Mouse (Mus musculus) lung, embryonic 14.5 days (tissue): ENCODE measurements around the gene Ccdc33. TPM values are rescaled to one million over a fixed set of nuclear protein-coding genes. Genes with fewer than 3 reads are reported as not detected.
A peak's percentile ranks its signal among the peaks of the same experiment; 100 is the strongest.

Experiments used
- ATAC-seq: fragments of 200-750 bp; cut with Nextera tagmentation; 2 replicates; pipeline ENCODE4 v1.8.0; 2017; ENCODE audit warnings: mild to moderate bottlenecking, moderate TSS enrichment, moderate library complexity; ENCODE audit not compliant: insufficient read depth
- DNase-seq: peaks from one replicate; pipeline ENCODE4 v3.0.0-alpha.2; 2015
- H3K27ac ChIP-seq: fragments of 300-500 bp; sonication (generic); 2 replicates; pipeline ENCODE4 v1.5.1; 2014; ENCODE audit warnings: low read depth, mild to moderate bottlenecking, moderate library complexity
- H3K27me3 ChIP-seq: fragments of 300-500 bp; sonication (generic); 2 replicates; pipeline ENCODE4 v1.6.1; 2014; ENCODE audit warnings: low read length, control low read depth; ENCODE audit not compliant: insufficient read depth
- H3K36me3 ChIP-seq: fragments of 300-500 bp; sonication (generic); 2 replicates; pipeline ENCODE4 v1.6.1; 2014; ENCODE audit warnings: control low read depth; ENCODE audit not compliant: insufficient read depth
- H3K4me1 ChIP-seq: fragments of 300-500 bp; sonication (generic); 2 replicates; pipeline ENCODE4 v1.6.1; 2014; ENCODE audit warnings: antibody characterized with exemption, control low read depth; ENCODE audit not compliant: insufficient read depth
- H3K4me2 ChIP-seq: fragments of 300-500 bp; sonication (generic); 2 replicates; pipeline ENCODE4 v1.6.1; 2014; ENCODE audit warnings: mild to moderate bottlenecking
- H3K4me3 ChIP-seq: fragments of 300-500 bp; sonication (generic); 2 replicates; pipeline ENCODE4 v1.5.1; 2014; ENCODE audit warnings: low read depth, low read length
- H3K9ac ChIP-seq: fragments of 300-500 bp; sonication (generic); 2 replicates; pipeline ENCODE4 v1.6.1; 2014
- H3K9me3 ChIP-seq: fragments of 300-500 bp; sonication (generic); 2 replicates; pipeline ENCODE4 v1.6.1; 2016; ENCODE audit warnings: low read depth, low read length, control low read depth
- CTCF ChIP-seq: IDR thresholded peaks from 2 replicates; pipeline ENCODE4 v1.5.1; 2016; ENCODE audit warnings: antibody characterized with exemption, low read depth
- WGBS: fragments of 180-500 bp; shearing (Covaris S2); extraction: QIAGEN DNeasy Blood & Tissue Kit; methylation state at CpG from one replicate; pipeline ENCODE4 v1.1.7; 2014; 5-methylcytosine and 5-hydroxymethylcytosine counted together
- polyA plus RNA-seq: library from polyadenylated mRNA; unstranded; fragments of >200 nt; fragmentation: Nextera tagmentation; extraction: Ambion mirVana; gene quantifications from 2 replicates; pipeline ENCODE4 v1.2.1, GENCODE M21; 2014

The Ccdc33 gene
- polyA plus RNA-seq, 1 experiment from 2014 or later: not detected

DNA sequence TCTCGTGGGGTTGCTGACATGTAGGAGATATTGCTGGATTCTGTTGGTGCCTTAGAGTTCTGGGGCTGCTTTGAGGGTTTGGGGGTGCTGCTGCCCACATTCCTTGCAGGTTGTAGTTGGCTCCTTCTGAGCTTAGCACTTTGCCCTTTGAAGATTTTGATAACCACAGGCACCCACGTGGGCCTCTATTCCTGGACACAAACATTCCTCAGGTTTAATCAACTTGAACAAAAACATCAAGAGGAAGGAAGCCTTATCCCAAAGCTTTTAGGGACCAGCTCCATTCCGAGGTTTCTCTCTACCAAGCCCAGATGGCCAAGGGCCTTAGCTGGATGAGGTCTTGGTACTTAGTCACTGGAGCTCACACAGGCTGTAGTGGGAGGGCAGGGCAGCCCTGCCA is 12.3 kb upstream of the Ccdc33 start:
- no peak overlapping the region for H3K9ac ChIP-seq
- no peaks in the 10 kb centered on the region for H3K36me3 ChIP-seq
- no peak overlapping the region for H3K27ac ChIP-seq
- no peak for ATAC-seq
- peaks cover 16% of the 10 kb centered on the region for H3K4me1 ChIP-seq
- WGBS: 41% methylated on average over 3 of the region's 3 CpGs
- no peaks in the 10 kb centered on the region for H3K27me3 ChIP-seq
- DNase-seq: no peak
- H3K9me3 ChIP-seq: no peaks in the 10 kb centered on the region
- no peak overlapping the region for H3K4me3 ChIP-seq
- no peak overlapping the region for H3K4me2 ChIP-seq
- TF ChIP-seq CTCF: no peak

DNA sequence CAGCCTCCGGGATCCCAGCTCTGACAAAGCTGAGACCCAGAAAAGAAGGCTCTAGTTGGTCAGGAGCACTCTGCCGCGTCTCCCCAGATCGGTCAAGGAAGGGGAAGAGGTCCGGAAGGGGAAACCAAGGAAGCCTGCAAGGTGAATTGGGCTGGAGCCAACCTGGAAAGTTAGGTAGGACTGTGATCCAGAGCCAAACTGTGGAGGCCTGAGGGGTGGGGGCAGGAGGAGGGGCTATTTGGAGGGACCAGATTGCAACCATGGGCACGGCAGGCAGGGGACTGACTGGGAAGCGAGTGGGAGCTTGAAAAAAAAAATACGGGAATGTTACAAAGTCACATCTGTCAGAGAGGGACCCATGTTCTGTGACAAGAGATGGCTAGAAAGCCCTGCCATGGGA is 10.9 kb upstream of the Ccdc33 start:
- WGBS: 14% methylated on average over 8 of the region's 8 CpGs
- H3K4me1 ChIP-seq: peaks cover 14% of the 10 kb centered on the region
- peak overlapping the region; percentile 19 for H3K4me2 ChIP-seq
- no peaks in the 10 kb centered on the region for H3K36me3 ChIP-seq
- no peak for DNase-seq
- no peak overlapping the region for H3K27ac ChIP-seq
- H3K9me3 ChIP-seq: no peaks in the 10 kb centered on the region
- no peak overlapping the region; the same call in 1 of the 2 replicates for H3K4me3 ChIP-seq
- no peak for TF ChIP-seq CTCF
- H3K9ac ChIP-seq: 0 out of 2 replicates have a peak overlapping the region, but pooled peaks have one; percentile 5
- no peak for ATAC-seq
- no peaks in the 10 kb centered on the region for H3K27me3 ChIP-seq

- Histone ChIP-seq H3K9ac (0 out of 2 replicates have a peak overlapping the region, but pooled peaks have one; percentile 5), H3K36me3 (no peaks in the 10 kb centered on the region), H3K9me3 (no peaks in the 10 kb centered on the region), H3K27ac (no peak overlapping the region), H3K27me3 (no peaks in the 10 kb centered on the region), H3K4me2 (peak overlapping the region; percentile 19), H3K4me3 (no peak overlapping the region; the same call in 1 of the 2 replicates), H3K4me1 (peaks cover 14% of the 10 kb centered on the region)
- ATAC-seq: peak; percentile 36; the same call in 1 of the 2 replicates
- WGBS: 7% methylated on average over 13 of the region's 13 CpGs
- no peak for TF ChIP-seq CTCF
- no peak for DNase-seq
Measured at GRCm38 (mm10) chr9:58128926-58129413, 10.3 kb upstream of the Ccdc33 start.

- H3K4me3 ChIP-seq: no peak overlapping the region
- no peak for TF ChIP-seq CTCF
- no peaks in the 10 kb centered on the region for H3K9me3 ChIP-seq
- no peak for ATAC-seq
- H3K27ac ChIP-seq: no peak overlapping the region
- DNase-seq: no peak
- no peak overlapping the region for H3K9ac ChIP-seq
- no peaks in the 10 kb centered on the region for H3K27me3 ChIP-seq
- H3K4me2 ChIP-seq: no peak overlapping the region
- 15% methylated on average over 4 of the region's 4 CpGs for WGBS
- H3K4me1 ChIP-seq: peaks cover 14% of the 10 kb centered on the region
- no peaks in the 10 kb centered on the region for H3K36me3 ChIP-seq
Measured at GRCm38 (mm10) chr9:58125811-58126210, 7.2 kb upstream of the Ccdc33 start.

DNA sequence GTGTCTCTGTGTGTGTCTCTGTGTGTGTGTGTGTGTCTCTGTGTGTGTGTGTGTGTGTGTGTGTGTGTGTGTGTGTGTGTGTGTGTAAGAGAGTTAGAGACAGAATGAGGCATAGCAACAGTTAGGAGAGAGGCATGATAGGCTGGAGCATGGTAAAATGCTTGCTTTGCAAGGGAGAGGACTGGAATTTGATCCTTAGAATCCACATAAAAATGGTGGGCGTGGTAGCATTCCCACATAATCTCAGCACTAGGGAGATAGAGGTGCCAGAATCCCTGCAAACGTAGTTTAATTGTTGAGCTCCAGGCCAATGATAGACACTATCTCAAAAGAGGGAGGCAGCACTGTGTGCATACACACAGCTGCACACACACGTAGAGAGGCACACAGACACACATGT is 6.5 kb upstream of the Ccdc33 start:
- 37% methylated on average over 3 of the region's 3 CpGs for WGBS
- no peak overlapping the region for H3K4me3 ChIP-seq
- no peaks in the 10 kb centered on the region for H3K27me3 ChIP-seq
- no peak for DNase-seq
- no peaks in the 10 kb centered on the region for H3K9me3 ChIP-seq
- H3K4me2 ChIP-seq: no peak overlapping the region
- H3K9ac ChIP-seq: no peak overlapping the region
- H3K36me3 ChIP-seq: no peaks in the 10 kb centered on the region
- TF ChIP-seq CTCF: no peak
- H3K4me1 ChIP-seq: peaks cover 14% of the 10 kb centered on the region
- no peak for ATAC-seq
- no peak overlapping the region for H3K27ac ChIP-seq

DNA sequence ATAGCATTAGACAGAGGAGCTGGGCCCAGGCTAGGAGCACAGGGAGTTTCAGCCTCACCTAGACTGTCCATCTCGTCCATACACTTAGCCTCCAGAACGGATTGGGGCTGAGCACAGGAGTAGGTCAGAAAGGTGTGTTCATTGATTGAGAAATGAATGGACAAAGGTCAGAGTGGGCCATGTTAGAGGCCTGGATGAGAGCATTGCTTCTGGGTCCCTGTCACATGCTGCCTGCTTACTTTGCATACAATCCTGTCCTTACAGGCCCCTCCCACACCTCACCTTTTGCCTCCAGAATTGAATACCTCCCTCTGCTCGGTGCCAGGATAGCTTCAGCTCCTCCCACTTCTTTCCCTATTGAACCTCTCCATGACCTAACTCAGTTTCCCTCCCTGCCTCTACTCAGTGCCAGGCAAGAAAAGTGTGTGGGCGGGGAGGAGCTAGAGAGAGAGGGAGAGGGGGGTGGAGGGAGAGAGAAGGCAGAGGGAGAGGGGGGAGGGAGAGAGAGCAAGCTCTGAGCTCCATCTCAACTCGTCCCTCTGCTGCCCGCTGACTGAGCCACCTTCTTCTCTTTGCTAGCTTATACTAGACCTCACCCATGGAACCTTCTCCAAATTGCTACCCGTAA is 2.5 kb downstream of the Ccdc33 start:
- Histone ChIP-seq H3K27ac (no peak overlapping the region), H3K4me2 (no peak overlapping the region), H3K27me3 (peaks cover 6% of the 10 kb centered on the region; the same call in 1 of the 2 replicates), H3K4me1 (peaks cover 29% of the 10 kb centered on the region), H3K9ac (no peak overlapping the region), H3K36me3 (no peaks in the 10 kb centered on the region), H3K9me3 (no peaks in the 10 kb centered on the region), H3K4me3 (no peak overlapping the region)
- no peak for DNase-seq
- no peak for TF ChIP-seq CTCF
- ATAC-seq: 0 out of 2 replicates have a peak, but pooled peaks have one; percentile 4
- WGBS: 42% methylated on average over 7 of the region's 7 CpGs

GRCm38 (mm10) chr9:58115297-58115925 is 3.2 kb downstream of the Ccdc33 start:
- Histone ChIP-seq H3K9ac (no peak overlapping the region), H3K4me1 (peaks cover 29% of the 10 kb centered on the region), H3K4me3 (no peak overlapping the region), H3K4me2 (no peak overlapping the region), H3K27me3 (peaks cover 6% of the 10 kb centered on the region; the same call in 1 of the 2 replicates), H3K27ac (no peak overlapping the region), H3K9me3 (no peaks in the 10 kb centered on the region), H3K36me3 (no peaks in the 10 kb centered on the region)
- TF ChIP-seq CTCF: no peak
- ATAC-seq (no peak), DNase-seq (no peak)
- WGBS: 36% methylated on average over 7 of the region's 7 CpGs
